In the genomic region with DNA sequence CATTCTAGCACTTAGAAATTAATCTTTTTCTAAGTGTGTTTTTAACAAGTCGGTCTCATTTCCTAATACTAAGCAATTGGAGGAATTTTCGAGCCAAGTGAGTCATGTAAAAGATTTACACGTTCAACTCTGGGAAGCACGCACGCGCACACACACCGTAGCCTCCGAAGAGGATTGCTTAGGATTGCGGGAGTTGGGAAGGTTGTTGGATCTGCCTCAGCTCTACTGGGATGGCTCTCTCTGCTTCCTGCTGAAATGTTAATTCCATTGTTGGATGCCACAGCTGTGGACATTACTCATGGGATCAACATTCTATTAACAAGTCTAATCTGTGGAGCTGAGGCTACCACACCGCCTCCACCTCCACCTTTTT, we compare ENCODE assay signal across 8 mouse cellular contexts. TPM values are rescaled to one million over a fixed set of nuclear protein-coding genes. Genes with fewer than 3 reads are reported as not detected.
A peak's percentile ranks its signal among the peaks of the same experiment; 100 is the strongest.
DNase-seq lines count a peak whose midpoint lies in the region; ATAC-seq and TF ChIP-seq lines count a peak whose summit lies in the region.

No protein-coding gene starts in this region.

- no peak for ATAC-seq in erythroblast, adult 5-6 weeks (replicated peaks; ENCODE audit: low FRiP score, poor library complexity, severe bottlenecking)
- ATAC-seq in intestine, embryonic 15.5 days: no peak
- no peak for ATAC-seq in liver, embryonic 11.5 days (replicated peaks; ENCODE audit: low FRiP score)

- peak overlapping the region; percentile 62 for H3K4me3 ChIP-seq in erythroblast, embryonic 14.5 days (replicated peaks)
- peak overlapping the region; percentile 52 for H3K4me3 ChIP-seq in embryonic fibroblast, embryonic 13.5 days (ENCODE audit: insufficient read depth, low read length)
- peak overlapping the region; percentile 82 for H3K4me3 ChIP-seq in intestine, embryonic 15.5 days (replicated peaks)
- peak overlapping the region; percentile 73 for H3K4me3 ChIP-seq in liver, embryonic 11.5 days (ENCODE audit: low read depth, low read length)

- H3K27me3 ChIP-seq in erythroblast, embryonic 14.5 days (ENCODE audit: control insufficient read depth): peaks cover 47% of the 10 kb centered on the region
- no peaks in the 10 kb centered on the region for H3K27me3 ChIP-seq in intestine, embryonic 15.5 days (replicated peaks)
- H3K27me3 ChIP-seq in liver, embryonic 11.5 days (replicated peaks; ENCODE audit: control insufficient read depth, insufficient read depth, low read length): peaks cover 40% of the 10 kb centered on the region

- no peaks in the 10 kb centered on the region for H3K36me3 ChIP-seq in erythroblast, embryonic 14.5 days (ENCODE audit: control insufficient read depth)
- H3K36me3 ChIP-seq in intestine, embryonic 15.5 days: no peaks in the 10 kb centered on the region
- no peaks in the 10 kb centered on the region for H3K36me3 ChIP-seq in liver, embryonic 11.5 days (ENCODE audit: control insufficient read depth, insufficient read depth, low read length)

- no peak overlapping the region for H3K9ac ChIP-seq in intestine, embryonic 15.5 days
- 0 out of 2 replicates have a peak overlapping the region, but pooled peaks have one; percentile 3 for H3K9ac ChIP-seq in liver, embryonic 11.5 days (ENCODE audit: low read depth, low read length)

- peak; percentile 78 for DNase-seq in Muller cell, postnatal 12 days (ENCODE audit: inconsistent ontology term)
- DNase-seq in liver, embryonic 11.5 days (ENCODE audit: low spot score): no peak
- peak; percentile 69 for DNase-seq in right cerebral cortex, adult 18-20 months
- no peak for DNase-seq in gastrocnemius, postnatal 4 days (ENCODE audit: low spot score in 2 of 2)

- peaks cover 2% of the 10 kb centered on the region; the same call in 1 of the 2 replicates for H3K4me1 ChIP-seq in erythroblast, embryonic 14.5 days (ENCODE audit: control insufficient read depth)
- no peaks in the 10 kb centered on the region for H3K4me1 ChIP-seq in embryonic fibroblast, embryonic 13.5 days (ENCODE audit: control insufficient read depth, insufficient read depth, low read length)
- no peaks in the 10 kb centered on the region for H3K4me1 ChIP-seq in intestine, embryonic 15.5 days (replicated peaks)
- H3K4me1 ChIP-seq in liver, embryonic 11.5 days (replicated peaks; ENCODE audit: control insufficient read depth, insufficient read depth, low read length): 0 out of 2 replicates have a peak, but pooled peaks cover 3% of the 10 kb centered on the region

- peak; percentile 12; the same call in 1 of the 2 replicates for TF ChIP-seq POLR2A in embryonic fibroblast, embryonic 13.5 days (IDR thresholded peaks at IDR 0.05; ENCODE audit: low read depth, low read length)

- WGBS in intestine, embryonic 15.5 days: 7% methylated on average over 10 of the region's 10 CpGs
- WGBS in liver, embryonic 11.5 days: 12% methylated on average over 10 of the region's 10 CpGs

- H3K9me3 ChIP-seq in erythroblast, embryonic 14.5 days (ENCODE audit: control insufficient read depth, low read length): no peaks in the 10 kb centered on the region
- H3K9me3 ChIP-seq in intestine, embryonic 15.5 days: no peaks in the 10 kb centered on the region
- no peaks in the 10 kb centered on the region for H3K9me3 ChIP-seq in liver, embryonic 11.5 days (ENCODE audit: control insufficient read depth, low read length)

- peak overlapping the region; percentile 93 for H3K4me2 ChIP-seq in intestine, embryonic 15.5 days (replicated peaks)
- H3K4me2 ChIP-seq in liver, embryonic 11.5 days: peak overlapping the region; percentile 92

- TF ChIP-seq CTCF in embryonic fibroblast, embryonic 13.5 days (IDR thresholded peaks at IDR 0.05; ENCODE audit: borderline replicate concordance, insufficient read depth, low read length): no peak

- H3K27ac ChIP-seq in embryonic fibroblast, embryonic 13.5 days (ENCODE audit: insufficient read depth, low read length): no peak overlapping the region
- no peak overlapping the region for H3K27ac ChIP-seq in intestine, embryonic 15.5 days
- H3K27ac ChIP-seq in liver, embryonic 11.5 days (ENCODE audit: low read depth, low read length): no peak overlapping the region

RNA-seq across cellular contexts. Expression of gene Cxadr, which starts 1.4 kb away (rescaled TPM):
- not detected in 2 replicates for polyA plus RNA-seq in erythroblast, embryonic 14.5 days (2012)
- 0.96 and 2.1 TPM in 2 replicates for total RNA-seq in erythroblast, adult 5-6 weeks (2015; ENCODE audit: low replicate concordance)
- total RNA-seq in erythroblast, adult 5-6 weeks (2017; ENCODE audit: low replicate concordance): 2.4 and 12.4 TPM in 2 replicates
- polyA plus RNA-seq in embryonic fibroblast, embryonic 13.5 days (2011; ENCODE audit: insufficient read length, low read depth, missing spikeins): 6.8 and 14.2 TPM in 2 replicates
- 50.6 and 53.7 TPM in 2 replicates for polyA plus RNA-seq in intestine, embryonic 15.5 days (2015; fragmentation: Nextera tagmentation; extraction: Ambion mirVana)
- polyA plus RNA-seq in liver, embryonic 11.5 days (2014; fragmentation: Nextera tagmentation; extraction: Ambion mirVana): 13.2 and 14.7 TPM in 2 replicates
- 1 to 10 TPM; 1.8 to 2.4 TPM for total RNA-seq in gastrocnemius, postnatal 4 days (2021)

Comparison
In these comparisons a context has a peak if more than half of its experiments do, and no peak if none do; other contexts are left out.
1. DNase-seq: peak in Muller cell, postnatal 12 days (single experiment) and right cerebral cortex, adult 18-20 months (single experiment); none in liver, embryonic 11.5 days (single experiment) and gastrocnemius, postnatal 4 days (0 of 2).
2. Peak in every context shown above with its lines, with median percentiles within 50 percentile points of each other: H3K4me3 ChIP-seq.